Comparison of ENCODE assay signal across 18 mouse cellular contexts in genomic region chr14:116761429-116761828, GRCm38 (mm10).
"Had no signal": no experiment of that assay in that cellular context is flagged by ENCODE, and none has a peak within 500 bp of the region (broad histone marks: within the 10 kb centered on the region; RNA-seq: fewer than 3 reads in every experiment).

No protein-coding gene starts in this region.

- H3K9ac ChIP-seq: liver, postnatal 0 days; lung, embryonic 15.5 days; midbrain, embryonic 13.5 days; midbrain, embryonic 15.5 days; neural tube, embryonic 12.5 days; stomach, embryonic 15.5 days had no signal

- H3K27ac ChIP-seq: lung, embryonic 15.5 days; macrophage; midbrain, embryonic 13.5 days; midbrain, embryonic 15.5 days; neural tube, embryonic 12.5 days; stomach, embryonic 15.5 days; stomach, postnatal 0 days had no signal

- H3K4me2 ChIP-seq: lung, embryonic 15.5 days; midbrain, embryonic 11.5 days; midbrain, embryonic 13.5 days; midbrain, embryonic 15.5 days; neural tube, embryonic 12.5 days; stomach, embryonic 15.5 days had no signal

- H3K4me3 ChIP-seq: lung, embryonic 15.5 days; megakaryocyte, embryonic 14.5 days; midbrain, embryonic 13.5 days; midbrain, embryonic 15.5 days; neural tube, embryonic 12.5 days; stomach, embryonic 15.5 days had no signal

- DNase-seq: liver, postnatal 0 days; lung, adult 2 months; lung, postnatal 14 days; lung, postnatal 36 days; right cerebral cortex, postnatal 25 days; thymus, adult 2 months; thymus, postnatal 25 days; thymus, postnatal 4 days had no signal

- ATAC-seq: liver, postnatal 0 days; lung, postnatal 0 days; midbrain, embryonic 13.5 days; midbrain, embryonic 15.5 days had no signal

- H3K27me3 ChIP-seq: lung, embryonic 15.5 days; megakaryocyte, embryonic 14.5 days; midbrain, embryonic 13.5 days; midbrain, embryonic 15.5 days; neural tube, embryonic 12.5 days; stomach, embryonic 15.5 days had no signal

- H3K4me1 ChIP-seq: lung, embryonic 15.5 days; megakaryocyte, embryonic 14.5 days; midbrain, embryonic 13.5 days; midbrain, embryonic 15.5 days; neural tube, embryonic 12.5 days; stomach, embryonic 15.5 days had no signal

- H3K9me3 ChIP-seq: lung, embryonic 15.5 days; midbrain, embryonic 13.5 days; midbrain, embryonic 15.5 days; neural tube, embryonic 12.5 days; stomach, embryonic 15.5 days had no signal

- H3K36me3 ChIP-seq: lung, embryonic 15.5 days; midbrain, embryonic 13.5 days; midbrain, embryonic 15.5 days; neural tube, embryonic 12.5 days; stomach, embryonic 15.5 days had no signal
